Mouse (Mus musculus) liver, embryonic 12.5 days (tissue): ENCODE data around the gene Myo1b. TPM values are rescaled to one million over a fixed set of nuclear protein-coding genes. Genes with fewer than 3 reads are reported as not detected.

Experiments
- ATAC-seq: fragments of 200-750 bp; cut with Nextera tagmentation; 2 replicates; pipeline ENCODE4 v1.8.0; 2017; ENCODE audit warnings: moderate number of reproducible peaks, mild to moderate bottlenecking, moderate library complexity
- H3K27ac ChIP-seq: fragments of 300-500 bp; sonication (generic); 2 replicates; pipeline ENCODE4 v1.5.1; 2016; ENCODE audit warnings: mild to moderate bottlenecking
- H3K27me3 ChIP-seq: fragments of 300-500 bp; sonication (generic); replicated peaks from 2 replicates; pipeline ENCODE4 v1.6.1; 2016; ENCODE audit warnings: mild to moderate bottlenecking, moderate library complexity
- H3K36me3 ChIP-seq: fragments of 300-500 bp; sonication (generic); 2 replicates; pipeline ENCODE4 v1.6.1; 2016; ENCODE audit warnings: mild to moderate bottlenecking, moderate library complexity
- H3K4me1 ChIP-seq: fragments of 300-500 bp; sonication (generic); 2 replicates; pipeline ENCODE4 v1.6.1; 2016
- H3K4me2 ChIP-seq: fragments of 300-500 bp; sonication (generic); 2 replicates; pipeline ENCODE4 v1.6.1; 2016; ENCODE audit warnings: mild to moderate bottlenecking, moderate library complexity
- H3K4me3 ChIP-seq: fragments of 300-500 bp; sonication (generic); 2 replicates; pipeline ENCODE4 v1.5.1; 2016; ENCODE audit warnings: mild to moderate bottlenecking, moderate library complexity
- H3K9ac ChIP-seq: fragments of 300-500 bp; sonication (generic); 2 replicates; pipeline ENCODE4 v1.6.1; 2016; ENCODE audit warnings: mild to moderate bottlenecking, moderate library complexity
- H3K9me3 ChIP-seq: fragments of 300-500 bp; sonication (generic); replicated peaks from 2 replicates; pipeline ENCODE4 v1.6.1; 2016; ENCODE audit warnings: mild to moderate bottlenecking, moderate library complexity
- WGBS: fragments of 180-500 bp; shearing (Covaris S2); methylation state at CpG from one replicate; pipeline ENCODE4 v1.1.7; 2016; ENCODE audit not compliant: insufficient replicate concordance; 5-methylcytosine and 5-hydroxymethylcytosine counted together
- polyA plus RNA-seq: library from polyadenylated mRNA; unstranded; fragments of >200 nt; fragmentation: Nextera tagmentation; extraction: Ambion mirVana; gene quantifications from 2 replicates; pipeline ENCODE4 v1.2.1, GENCODE M21; 2016

Gene Myo1b
- polyA plus RNA-seq, 1 experiment from 2014 or later: 12.0 TPM

DNA sequence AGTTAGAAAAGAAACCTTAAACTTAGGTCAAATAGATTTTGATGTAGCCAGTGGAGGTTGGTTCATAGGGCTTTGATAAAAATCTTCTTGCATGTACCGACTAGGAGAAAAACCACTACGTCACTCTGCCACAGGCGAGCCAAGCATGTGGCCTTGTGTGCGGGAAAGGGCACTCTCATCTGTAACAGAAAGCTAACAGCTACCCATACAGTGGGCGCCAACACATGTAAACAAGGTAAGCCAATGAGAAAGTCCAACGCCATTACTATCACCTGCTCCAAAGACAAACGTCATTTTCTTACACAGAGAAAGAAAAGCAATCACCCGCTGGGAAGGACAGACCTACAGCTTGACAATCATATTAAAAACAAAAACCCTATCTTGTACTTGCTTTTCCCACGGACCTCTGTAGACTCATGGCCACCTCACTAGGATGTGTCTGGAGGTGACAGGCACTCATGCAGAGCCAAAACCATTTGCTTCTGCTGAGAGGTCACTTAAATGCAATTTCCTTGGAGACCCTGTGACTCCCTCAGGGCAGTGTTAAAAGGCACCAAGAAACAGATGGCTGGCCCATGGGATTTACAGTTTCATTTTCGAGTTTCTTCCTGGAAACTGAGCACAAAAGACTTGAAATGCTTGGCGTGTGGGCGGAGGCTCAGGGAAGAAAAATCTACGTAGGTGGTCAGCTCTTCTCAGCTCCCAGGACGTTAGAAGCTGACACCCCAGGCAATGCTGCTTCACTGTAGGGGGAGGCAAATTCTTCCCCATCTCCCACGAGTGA lies 157.4 kb downstream of the Myo1b start:
- ATAC-seq: no peak

GRCm38 (mm10) chr1:51753621-51754020 lies 162.2 kb downstream of the Myo1b start:
- Histone ChIP-seq H3K4me1 (no peaks in the 10 kb centered on the region), H3K27me3 (no peaks in the 10 kb centered on the region), H3K9ac (no peak overlapping the region), H3K9me3 (no peaks in the 10 kb centered on the region), H3K4me2 (no peak overlapping the region), H3K4me3 (no peak overlapping the region), H3K27ac (no peak overlapping the region), H3K36me3 (peaks cover 2% of the 10 kb centered on the region; the same call in 1 of the 2 replicates)
- 87% methylated on average over 6 of the region's 6 CpGs for WGBS
- ATAC-seq: no peak

More for the DNA sequence above, 157.4 kb downstream of the Myo1b start:
- Histone ChIP-seq H3K4me2 (no peak overlapping the region), H3K9me3 (no peaks in the 10 kb centered on the region), H3K36me3 (peaks cover 4% of the 10 kb centered on the region; the same call in 1 of the 2 replicates), H3K27me3 (no peaks in the 10 kb centered on the region), H3K4me1 (no peaks in the 10 kb centered on the region), H3K9ac (no peak overlapping the region), H3K27ac (no peak overlapping the region), H3K4me3 (no peak overlapping the region)
- 67% methylated on average over 15 of the region's 15 CpGs for WGBS

DNA sequence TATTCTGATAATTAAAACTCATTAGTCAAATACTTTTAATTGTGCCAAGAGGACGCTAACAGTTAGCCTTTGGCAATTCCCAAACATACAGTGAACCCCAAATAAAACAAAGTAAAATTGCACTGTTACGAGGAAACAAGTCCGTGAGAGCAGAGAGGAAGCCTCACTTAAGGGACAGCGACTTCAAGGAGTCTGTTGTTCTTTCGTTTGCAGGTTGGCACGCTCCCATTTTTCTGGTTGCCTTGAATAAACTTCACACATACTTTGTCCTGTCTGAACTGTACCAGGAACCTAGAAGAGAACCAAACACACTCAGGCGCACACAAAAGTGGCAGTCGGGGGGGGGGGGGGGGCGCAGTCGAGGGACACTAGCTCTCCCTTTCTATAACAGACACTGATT lies 164.9 kb downstream of the Myo1b start:
- Histone ChIP-seq H3K4me3 (no peak overlapping the region), H3K27me3 (no peaks in the 10 kb centered on the region), H3K36me3 (no peaks in the 10 kb centered on the region; the same call in 1 of the 2 replicates), H3K4me1 (0 out of 2 replicates have a peak, but pooled peaks cover 8% of the 10 kb centered on the region), H3K9me3 (no peaks in the 10 kb centered on the region), H3K9ac (no peak overlapping the region), H3K4me2 (no peak overlapping the region), H3K27ac (no peak overlapping the region)
- 74% methylated on average over 10 of the region's 10 CpGs for WGBS
- no peak for ATAC-seq

DNA sequence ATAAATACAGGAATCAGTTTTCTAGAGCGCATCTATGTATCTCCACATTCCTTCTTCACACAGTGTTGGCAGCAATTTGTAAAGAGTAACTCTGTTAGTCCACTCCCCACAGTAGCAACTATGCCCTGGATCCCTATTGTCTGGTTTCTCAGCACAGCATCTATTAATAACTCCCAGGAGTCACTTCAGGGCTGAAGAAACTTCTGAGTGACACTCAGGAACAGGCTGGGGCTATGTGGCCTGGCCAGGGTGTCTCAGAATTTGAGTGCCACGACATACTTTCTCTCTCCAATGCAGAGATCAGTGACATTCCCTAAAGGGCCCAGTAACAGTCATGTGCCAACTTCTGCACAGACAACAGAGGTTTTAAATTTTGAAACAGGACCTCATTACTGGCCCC lies 167.6 kb downstream of the Myo1b start:
- Histone ChIP-seq H3K9ac (no peak overlapping the region), H3K4me1 (0 out of 2 replicates have a peak, but pooled peaks cover 8% of the 10 kb centered on the region), H3K9me3 (no peaks in the 10 kb centered on the region), H3K36me3 (no peaks in the 10 kb centered on the region), H3K27me3 (no peaks in the 10 kb centered on the region), H3K4me3 (no peak overlapping the region), H3K27ac (no peak overlapping the region), H3K4me2 (no peak overlapping the region)
- WGBS: 75% methylated on average over 2 of the region's 2 CpGs
- no peak for ATAC-seq

DNA sequence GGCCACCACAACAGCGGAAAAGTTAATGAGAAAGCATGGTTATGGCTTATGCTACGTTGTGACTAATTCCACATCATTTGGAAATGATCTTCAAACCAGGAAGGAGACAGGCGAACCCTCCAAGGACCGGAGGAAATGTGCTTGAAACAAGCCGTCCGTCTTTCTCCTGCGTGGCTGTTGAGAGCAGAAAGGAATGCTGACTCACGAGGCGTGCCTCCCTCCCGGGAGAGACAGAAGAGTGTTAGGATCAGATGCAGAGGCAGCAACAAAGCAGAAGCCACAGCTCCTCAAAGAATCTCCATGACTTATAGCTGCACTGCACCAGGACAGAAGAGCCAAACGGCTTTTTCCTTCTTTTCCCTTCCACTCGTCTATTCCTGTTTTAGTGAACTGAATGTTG lies 168.4 kb downstream of the Myo1b start:
- Histone ChIP-seq H3K9ac (no peak overlapping the region), H3K27me3 (no peaks in the 10 kb centered on the region), H3K4me1 (0 out of 2 replicates have a peak, but pooled peaks cover 8% of the 10 kb centered on the region), H3K4me3 (no peak overlapping the region), H3K36me3 (no peaks in the 10 kb centered on the region), H3K9me3 (no peaks in the 10 kb centered on the region), H3K27ac (no peak overlapping the region), H3K4me2 (no peak overlapping the region)
- WGBS: 23% methylated on average over 12 of the region's 12 CpGs
- peak; percentile 49; the same call in 1 of the 2 replicates for ATAC-seq

DNA sequence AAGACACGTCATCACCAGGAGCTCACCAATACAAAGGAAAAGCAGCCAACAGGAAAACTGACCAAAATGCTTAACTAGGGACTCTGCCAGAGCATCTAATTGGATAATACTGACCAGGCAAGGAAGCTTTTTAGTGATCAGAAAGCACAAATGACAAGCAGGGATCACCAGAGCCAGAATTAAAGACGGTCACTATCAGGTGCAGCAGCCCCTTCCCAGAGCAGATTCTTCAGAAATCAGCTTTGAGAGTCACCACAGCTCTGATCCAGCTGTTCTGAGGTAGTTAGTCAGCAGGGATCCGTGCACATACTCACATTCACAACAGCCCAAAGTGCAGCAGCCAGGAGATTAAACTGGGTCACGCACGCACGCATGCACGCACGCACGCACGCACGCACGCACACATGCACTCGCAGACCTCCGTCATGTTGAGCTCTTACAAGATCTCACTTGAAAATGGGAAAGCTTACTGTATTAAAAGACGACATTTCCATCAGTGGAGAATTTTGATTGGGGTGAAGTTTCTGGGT lies 169.1 kb downstream of the Myo1b start:
- Histone ChIP-seq H3K9ac (no peak overlapping the region), H3K27me3 (no peaks in the 10 kb centered on the region), H3K4me2 (no peak overlapping the region), H3K4me1 (0 out of 2 replicates have a peak, but pooled peaks cover 8% of the 10 kb centered on the region), H3K36me3 (no peaks in the 10 kb centered on the region), H3K9me3 (no peaks in the 10 kb centered on the region), H3K27ac (no peak overlapping the region), H3K4me3 (no peak overlapping the region)
- no peak for ATAC-seq
- WGBS: 87% methylated on average over 15 of the region's 15 CpGs

- Histone ChIP-seq H3K4me2 (no peak overlapping the region), H3K36me3 (no peaks in the 10 kb centered on the region), H3K9me3 (no peaks in the 10 kb centered on the region), H3K27ac (no peak overlapping the region), H3K27me3 (no peaks in the 10 kb centered on the region), H3K4me3 (no peak overlapping the region), H3K9ac (no peak overlapping the region), H3K4me1 (0 out of 2 replicates have a peak, but pooled peaks cover 13% of the 10 kb centered on the region)
- 84% methylated on average over 3 of the region's 3 CpGs for WGBS
- ATAC-seq: no peak
Measured at GRCm38 (mm10) chr1:51743756-51744425, 172.0 kb downstream of the Myo1b start.

- Histone ChIP-seq H3K9me3 (no peaks in the 10 kb centered on the region), H3K4me2 (no peak overlapping the region), H3K36me3 (no peaks in the 10 kb centered on the region), H3K27me3 (no peaks in the 10 kb centered on the region), H3K9ac (no peak overlapping the region), H3K27ac (no peak overlapping the region), H3K4me3 (no peak overlapping the region), H3K4me1 (0 out of 2 replicates have a peak, but pooled peaks cover 11% of the 10 kb centered on the region)
- no peak for ATAC-seq
- 90% methylated on average over 1 of the region's 1 CpGs for WGBS
Measured at GRCm38 (mm10) chr1:51742586-51742985, 173.3 kb downstream of the Myo1b start.

- Histone ChIP-seq H3K9ac (no peak overlapping the region), H3K4me3 (no peak overlapping the region), H3K27ac (no peak overlapping the region), H3K36me3 (no peaks in the 10 kb centered on the region), H3K4me2 (no peak overlapping the region), H3K27me3 (no peaks in the 10 kb centered on the region), H3K4me1 (0 out of 2 replicates have a peak, but pooled peaks cover 6% of the 10 kb centered on the region), H3K9me3 (no peaks in the 10 kb centered on the region)
- no peak for ATAC-seq
- WGBS: 53% methylated on average over 10 of the region's 10 CpGs
Measured at GRCm38 (mm10) chr1:51740626-51741231, 175.1 kb downstream of the Myo1b start.

DNA sequence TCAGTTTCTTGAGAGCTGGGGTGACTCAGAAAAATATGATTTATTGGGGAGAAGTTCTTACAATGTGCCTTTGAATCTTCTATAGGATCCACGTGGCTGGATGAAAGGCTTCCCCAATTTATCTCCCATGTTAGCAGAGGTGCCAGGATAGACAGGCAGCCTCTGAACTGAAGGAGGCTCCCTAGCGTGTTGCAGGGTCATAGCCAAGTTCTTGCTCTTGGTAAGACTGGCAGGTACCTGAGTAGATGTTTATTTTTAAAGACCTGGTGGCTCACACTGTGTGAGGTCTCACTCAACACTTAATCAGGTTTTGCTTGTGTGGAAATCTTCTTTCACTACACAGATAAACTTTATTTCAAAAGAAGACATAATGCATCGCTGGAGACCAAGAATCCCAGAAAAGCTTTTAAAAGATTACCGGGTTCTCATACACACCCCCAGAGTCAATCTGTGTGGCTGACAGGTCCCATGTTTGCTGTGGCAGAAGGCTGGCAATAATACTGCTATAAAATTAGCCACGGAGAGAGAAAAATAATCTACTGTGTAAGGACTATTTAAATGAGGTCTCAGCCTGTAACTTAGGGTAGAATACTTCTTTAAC lies 176.5 kb downstream of the Myo1b start:
- Histone ChIP-seq H3K4me1 (0 out of 2 replicates have a peak, but pooled peaks cover 6% of the 10 kb centered on the region), H3K27me3 (no peaks in the 10 kb centered on the region), H3K36me3 (no peaks in the 10 kb centered on the region), H3K4me3 (no peak overlapping the region), H3K9me3 (no peaks in the 10 kb centered on the region), H3K4me2 (no peak overlapping the region), H3K9ac (no peak overlapping the region), H3K27ac (no peak overlapping the region)
- no peak for ATAC-seq
- WGBS: 69% methylated on average over 5 of the region's 5 CpGs

- WGBS: 59% methylated on average over 2 of the region's 2 CpGs
- no peak for ATAC-seq
Measured at GRCm38 (mm10) chr1:51736822-51737221, 179.0 kb downstream of the Myo1b start.

More at GRCm38 (mm10) chr1:51736822-51737221, 179.0 kb downstream of the Myo1b start:
- H3K9ac ChIP-seq: no peak overlapping the region
- H3K4me1 ChIP-seq: 0 out of 2 replicates have a peak, but pooled peaks cover 6% of the 10 kb centered on the region
- H3K27ac ChIP-seq: no peak overlapping the region
- no peak overlapping the region for H3K4me3 ChIP-seq
- 0 out of 2 replicates have a peak, but pooled peaks cover under 1% of the 10 kb centered on the region for H3K9me3 ChIP-seq
- no peaks in the 10 kb centered on the region for H3K27me3 ChIP-seq
- H3K4me2 ChIP-seq: no peak overlapping the region
- no peaks in the 10 kb centered on the region for H3K36me3 ChIP-seq
